Mouse (Mus musculus): ENCODE results near the gene Faxc. TPM values are rescaled to one million over a fixed set of nuclear protein-coding genes. Genes with fewer than 3 reads are reported as not detected.

The Faxc gene
- 100 to 1,000 TPM in 1 of 2 experiments, 10 to 100 TPM in 1; 98.9 to 104 TPM for total RNA-seq (2021)

DNA sequence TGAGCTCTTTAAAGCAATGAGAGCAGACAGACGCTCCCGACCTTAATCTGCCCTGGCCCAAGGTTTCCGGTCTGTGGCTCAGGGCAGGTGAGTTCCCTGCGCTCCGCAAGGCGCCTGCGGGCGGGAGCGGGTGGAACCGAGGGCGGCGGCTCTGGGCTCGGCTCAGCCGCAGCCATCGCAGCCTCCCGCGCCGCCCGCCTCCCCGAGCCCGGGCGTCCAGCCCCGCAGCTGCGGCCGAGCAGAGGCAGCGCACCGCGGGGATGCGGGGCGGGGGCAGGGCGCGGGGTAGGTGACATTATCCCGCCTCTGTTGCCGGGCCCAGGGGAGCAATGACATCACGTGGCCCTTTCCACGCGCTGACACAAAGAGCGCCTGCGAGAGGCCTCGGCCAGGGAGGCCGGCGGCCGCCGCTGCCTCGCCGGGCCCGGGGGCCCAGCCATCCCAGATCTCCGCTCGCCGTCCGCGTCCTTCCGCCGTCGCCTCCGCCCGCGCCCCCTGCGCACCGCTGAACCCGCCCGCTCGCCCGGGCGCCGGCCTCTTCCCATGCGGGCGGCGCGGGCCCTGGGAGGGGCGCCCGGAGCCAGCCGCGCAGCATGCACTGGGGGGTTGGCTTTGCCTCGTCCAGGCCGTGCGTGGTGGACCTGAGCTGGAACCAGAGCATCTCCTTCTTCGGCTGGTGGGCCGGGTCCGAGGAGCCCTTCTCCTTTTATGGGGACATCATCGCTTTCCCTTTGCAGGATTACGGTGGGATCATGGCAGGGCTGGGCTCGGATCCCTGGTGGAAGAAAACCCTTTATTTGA, at the start of gene Faxc:
Gene Faxc, plus strand, starts transcription at position 359 of the 801 bp plus-strand sequence.
- intact Hi-C loops (cut with DNase I) = loop anchor here (5.0 kb wide), 1 partner anchor 54 kb away; the partner anchor contains the start of gene Coq3
- peak; percentile 31 to 69 for DNase-seq (ENCODE audit: extremely low spot score in 1 of 2, low spot score in 2 of 2)

GRCm38 (mm10) chr4:21882806-21883205, 48.3 kb upstream of the Faxc start:
- intact Hi-C loops (cut with DNase I) = loop anchor here (5.0 kb wide), 1 partner anchor 59 kb away; no protein-coding TSS in a partner anchor
- DNase-seq (ENCODE audit: extremely low spot score in 1 of 2, low spot score in 2 of 2) = no peak

DNA sequence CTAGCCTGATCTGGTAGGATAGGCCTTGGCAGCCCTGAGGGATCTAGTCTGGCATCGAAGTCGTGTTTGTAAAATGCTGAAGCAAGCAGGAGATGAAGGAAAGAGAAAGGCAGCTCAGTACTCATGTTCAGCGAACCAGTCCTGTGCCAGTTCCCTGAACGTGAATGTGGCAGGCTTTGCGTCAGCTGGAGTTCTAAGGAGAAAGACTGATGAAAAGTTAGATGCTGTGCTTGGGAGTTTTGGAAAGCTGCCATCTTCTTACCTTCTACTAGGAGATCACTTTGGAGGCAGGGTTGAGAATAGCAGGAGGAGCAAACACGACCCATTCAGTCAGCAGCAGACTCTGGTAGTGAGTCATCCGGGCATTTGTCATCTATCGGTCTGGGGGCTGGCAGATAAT, 45.3 kb upstream of the Faxc start:
- no peak for DNase-seq (ENCODE audit: extremely low spot score in 1 of 2, low spot score in 2 of 2)
- intact Hi-C loops (cut with DNase I) = no loop called here

GRCm38 (mm10) chr4:21931772-21932630, 872 bp downstream of the Faxc start:
- peak in 1 of 2 experiments; percentile 48 for DNase-seq (ENCODE audit: extremely low spot score in 1 of 2, low spot score in 2 of 2)
- intact Hi-C loops (cut with DNase I) = loop anchor here (5.0 kb wide), 1 partner anchor 55 kb away; the partner anchor contains the start of gene Coq3

DNA sequence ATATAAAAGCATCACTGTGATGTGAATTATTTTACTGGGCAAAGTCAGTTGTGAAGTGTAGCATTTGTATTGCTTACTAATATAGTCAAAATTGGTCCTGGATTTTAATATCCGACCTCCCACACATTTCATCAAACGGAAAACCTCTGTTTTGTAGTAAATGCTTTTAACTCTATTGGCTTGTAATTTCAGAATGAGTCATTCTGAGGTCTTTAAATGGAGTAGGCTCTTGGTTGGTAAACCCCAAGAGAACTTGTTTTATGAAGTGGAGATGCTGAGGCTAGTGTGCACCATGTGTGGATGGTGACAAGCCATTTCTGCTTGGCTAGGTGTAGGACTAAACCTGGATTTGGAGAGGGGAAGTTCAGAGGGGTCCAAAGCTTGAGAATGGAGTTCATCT, 4.2 kb downstream of the Faxc start:
- intact Hi-C loops (cut with DNase I) = no loop called here
- DNase-seq (ENCODE audit: extremely low spot score in 1 of 2, low spot score in 2 of 2) = no peak

- DNase-seq (ENCODE audit: extremely low spot score in 1 of 2, low spot score in 2 of 2) = no peak
- intact Hi-C loops (cut with DNase I) = no loop called here
Measured at GRCm38 (mm10) chr4:21936424-21936823, 5.3 kb downstream of the Faxc start.

- DNase-seq (ENCODE audit: extremely low spot score in 1 of 2, low spot score in 2 of 2) = no peak
- intact Hi-C loops (cut with DNase I) = no loop called here
Measured at GRCm38 (mm10) chr4:21937890-21938289, 6.8 kb downstream of the Faxc start.

DNA sequence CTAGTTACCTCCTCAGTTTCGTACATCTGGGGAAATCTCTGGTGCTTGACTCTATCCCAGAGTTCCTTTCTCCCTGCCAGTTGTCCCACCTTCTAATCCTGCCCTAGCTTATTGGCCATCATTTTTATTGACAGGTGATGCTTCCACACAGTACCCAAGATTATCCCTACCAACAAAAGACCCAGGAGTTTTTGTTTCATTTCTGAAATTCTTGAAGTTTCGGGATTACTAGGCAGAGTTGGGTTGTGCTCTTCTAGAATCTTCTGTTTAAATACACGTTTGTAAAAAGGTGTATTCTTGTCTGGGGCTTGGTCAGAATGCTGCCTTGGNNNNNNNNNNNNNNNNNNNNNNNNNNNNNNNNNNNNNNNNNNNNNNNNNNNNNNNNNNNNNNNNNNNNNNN, 13.5 kb downstream of the Faxc start:
- DNase-seq (ENCODE audit: extremely low spot score in 1 of 2, low spot score in 2 of 2) = no peak
- intact Hi-C loops (cut with DNase I) = loop anchor here (5.0 kb wide), 1 partner anchor 62 kb away; no protein-coding TSS in a partner anchor

DNA sequence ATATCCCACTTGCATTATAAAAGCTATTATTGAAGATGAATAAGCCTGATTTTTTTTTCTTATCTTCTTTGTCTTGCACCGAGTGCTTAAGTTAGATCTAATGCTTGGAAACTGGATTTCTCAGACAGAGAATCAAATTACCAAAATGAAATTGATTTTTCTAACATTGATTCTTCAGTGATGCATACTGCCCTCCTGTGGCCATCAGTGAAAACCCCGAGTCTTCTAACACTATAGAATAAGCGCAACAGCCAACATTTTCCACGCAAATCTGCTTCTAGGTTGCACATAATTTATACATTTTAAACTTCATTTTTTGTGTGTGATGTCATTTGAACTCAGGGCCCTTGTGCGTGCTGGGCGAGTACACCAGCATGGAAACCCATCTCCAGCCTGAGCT, 20.3 kb downstream of the Faxc start:
- intact Hi-C loops (cut with DNase I) = no loop called here
- DNase-seq (ENCODE audit: extremely low spot score in 1 of 2, low spot score in 2 of 2) = peak; percentile 37 to 42

DNA sequence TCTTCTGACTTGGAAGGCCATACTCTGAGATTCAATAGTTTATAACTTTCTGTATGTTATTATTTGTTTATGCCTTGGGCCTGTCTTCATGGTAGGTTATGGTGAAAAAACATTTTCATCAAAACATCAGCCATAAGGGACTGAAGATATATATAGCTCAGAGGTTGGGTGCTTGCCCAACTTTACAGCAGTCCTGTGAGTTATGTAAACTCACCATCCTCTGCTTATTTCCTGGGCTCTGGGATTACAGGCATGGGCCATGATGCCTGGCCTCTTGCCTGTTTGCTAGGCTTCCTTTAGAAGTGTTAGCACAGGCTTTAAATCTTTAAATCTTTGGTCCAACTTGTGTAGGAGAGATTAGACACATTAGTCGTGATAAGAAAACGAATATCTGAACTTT, 21.1 kb downstream of the Faxc start:
- intact Hi-C loops (cut with DNase I) = no loop called here
- DNase-seq (ENCODE audit: extremely low spot score in 1 of 2, low spot score in 2 of 2) = no peak

GRCm38 (mm10) chr4:21957570-21958321, 26.6 kb downstream of the Faxc start:
- intact Hi-C loops (cut with DNase I) = no loop called here
- peak in 1 of 2 experiments; percentile 81 for DNase-seq (ENCODE audit: extremely low spot score in 1 of 2, low spot score in 2 of 2)

- DNase-seq (ENCODE audit: extremely low spot score in 1 of 2, low spot score in 2 of 2) = no peak
- intact Hi-C loops (cut with DNase I) = no loop called here
Measured at GRCm38 (mm10) chr4:21971949-21972348, 40.8 kb downstream of the Faxc start.

- no peak for DNase-seq (ENCODE audit: extremely low spot score in 1 of 2, low spot score in 2 of 2)
- intact Hi-C loops (cut with DNase I) = no loop called here
Measured at GRCm38 (mm10) chr4:21974126-21974525, 43.0 kb downstream of the Faxc start.

DNA sequence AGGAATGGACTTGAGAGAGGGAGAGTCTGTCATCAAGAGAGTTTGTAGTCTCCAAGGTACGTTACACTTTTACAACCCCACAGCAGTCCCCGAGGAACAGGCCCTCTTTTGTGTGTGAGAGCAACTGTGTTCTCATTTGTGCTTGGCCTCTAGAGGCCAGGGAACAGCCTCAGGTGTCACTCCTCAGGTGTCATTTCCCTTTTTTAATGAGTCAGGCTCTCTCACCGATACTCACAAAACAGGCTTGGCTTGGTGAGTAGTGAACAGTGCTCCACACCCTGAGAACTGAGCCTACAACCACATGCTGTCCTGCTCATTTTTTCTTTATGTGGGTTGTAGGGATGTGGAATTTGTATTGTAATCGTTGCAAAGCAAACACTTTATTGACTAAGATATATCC, 49.3 kb downstream of the Faxc start:
- DNase-seq (ENCODE audit: extremely low spot score in 1 of 2, low spot score in 2 of 2) = no peak
- intact Hi-C loops (cut with DNase I) = no loop called here

- intact Hi-C loops (cut with DNase I) = no loop called here
- DNase-seq (ENCODE audit: extremely low spot score in 1 of 2, low spot score in 2 of 2) = no peak
Measured at GRCm38 (mm10) chr4:21982449-21982848, 51.3 kb downstream of the Faxc start.

DNA sequence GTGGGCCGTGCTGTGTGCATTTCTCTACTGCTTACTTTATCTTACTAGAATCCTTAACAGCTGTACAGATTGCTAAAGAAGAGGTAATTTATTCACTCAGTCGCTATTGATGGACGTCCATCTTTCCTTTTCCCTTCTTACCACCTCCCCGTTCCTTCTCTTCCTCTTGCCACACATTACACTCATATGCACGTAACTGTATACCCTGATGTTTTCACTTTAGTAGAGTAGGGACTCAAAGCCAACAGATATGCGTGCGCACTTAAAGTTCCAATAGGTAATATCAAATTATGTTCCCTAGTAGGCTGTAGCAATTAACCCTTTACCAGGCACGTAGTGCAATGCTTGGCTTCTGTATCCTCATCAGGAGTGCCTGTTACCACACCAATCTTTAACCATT, 55.7 kb downstream of the Faxc start:
- no peak for DNase-seq (ENCODE audit: extremely low spot score in 1 of 2, low spot score in 2 of 2)
- intact Hi-C loops (cut with DNase I) = no loop called here

GRCm38 (mm10) chr4:21987460-21987859, 56.3 kb downstream of the Faxc start:
- intact Hi-C loops (cut with DNase I) = no loop called here
- DNase-seq (ENCODE audit: extremely low spot score in 1 of 2, low spot score in 2 of 2) = no peak

- no peak for DNase-seq (ENCODE audit: extremely low spot score in 1 of 2, low spot score in 2 of 2)
- intact Hi-C loops (cut with DNase I) = loop anchor here (10.0 kb wide), 1 partner anchor 115 kb away; the partner anchor contains the start of gene Coq3
Measured at GRCm38 (mm10) chr4:21989571-21990091, 58.5 kb downstream of the Faxc start.

Measured in left cerebral cortex, postnatal 10 days (tissue).